Mouse (Mus musculus): Measurements from ENCODE around the gene Rad18. TPM values are rescaled to one million over a fixed set of nuclear protein-coding genes. Genes with fewer than 3 reads are reported as not detected.

Gene Rad18
- polyA plus RNA-seq (2012; ENCODE audit: low replicate concordance), result 0.60 and 1.5 TPM in 2 replicates

GRCm38 (mm10) chr6:112696056-112696950, at the start of gene Rad18:
Gene Rad18, minus strand, starts transcription at chr6:112696686.

Other genes starting within 250 kb of the Rad18 start
- not detected in 2 replicates for gene Cav3, start 237.2 kb downstream of the Rad18 start, polyA plus RNA-seq (2012; ENCODE audit: low replicate concordance)
- gene Oxtr, start 206.7 kb downstream of the Rad18 start, polyA plus RNA-seq (2012; ENCODE audit: low replicate concordance), result not detected in 2 replicates

Measured in hematopoietic multipotent progenitor cell, adult 10-12 weeks (in vitro differentiated cells).